Mouse (Mus musculus): ENCODE data around the gene Nrp1.

DNA sequence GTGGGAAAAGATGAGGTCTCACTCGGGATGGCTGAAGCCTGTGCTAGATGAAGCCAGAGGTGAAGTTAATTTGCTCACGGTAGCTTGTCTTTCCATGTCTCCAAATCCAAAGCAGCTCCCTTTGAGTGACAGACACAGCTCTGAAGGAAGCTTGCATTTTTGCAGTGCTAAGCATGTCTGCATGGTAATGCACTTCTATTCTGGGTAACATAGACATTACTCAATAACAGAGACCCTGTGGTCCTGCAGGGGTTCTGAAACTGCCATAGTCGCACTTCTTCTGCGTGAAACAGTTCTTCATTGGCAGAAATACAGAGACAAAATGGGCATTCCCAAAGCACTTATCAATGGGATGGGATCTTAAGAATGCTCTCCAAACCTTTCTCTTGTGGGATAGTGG lies 77.3 kb downstream of the Nrp1 start:
- TF ChIP-seq CTCF (IDR thresholded peaks at IDR 0.05) (no peak), EP300 (IDR thresholded peaks at IDR 0.05) (no peak)
